Mouse (Mus musculus): Measurements from ENCODE around the gene Faf2.

Gene Faf2

GRCm38 (mm10) chr13:54680184-54680853 lies 58.7 kb downstream of the Faf2 start:
- no peak for DNase-seq (ENCODE audit: low read depth, low spot score)

- no peak for DNase-seq (ENCODE audit: low read depth, low spot score)
Measured at GRCm38 (mm10) chr13:54681291-54681690, 59.7 kb downstream of the Faf2 start.

GRCm38 (mm10) chr13:54683301-54683700 lies 61.7 kb downstream of the Faf2 start:
- DNase-seq (ENCODE audit: low read depth, low spot score), result no peak

- DNase-seq (ENCODE audit: low read depth, low spot score), result no peak
Measured at GRCm38 (mm10) chr13:54684140-54684896, 62.7 kb downstream of the Faf2 start.

GRCm38 (mm10) chr13:54685174-54685573 lies 63.6 kb downstream of the Faf2 start:
- no peak for DNase-seq (ENCODE audit: low read depth, low spot score)

- no peak for DNase-seq (ENCODE audit: low read depth, low spot score)
Measured at GRCm38 (mm10) chr13:54686139-54687053, 64.8 kb downstream of the Faf2 start.

DNA sequence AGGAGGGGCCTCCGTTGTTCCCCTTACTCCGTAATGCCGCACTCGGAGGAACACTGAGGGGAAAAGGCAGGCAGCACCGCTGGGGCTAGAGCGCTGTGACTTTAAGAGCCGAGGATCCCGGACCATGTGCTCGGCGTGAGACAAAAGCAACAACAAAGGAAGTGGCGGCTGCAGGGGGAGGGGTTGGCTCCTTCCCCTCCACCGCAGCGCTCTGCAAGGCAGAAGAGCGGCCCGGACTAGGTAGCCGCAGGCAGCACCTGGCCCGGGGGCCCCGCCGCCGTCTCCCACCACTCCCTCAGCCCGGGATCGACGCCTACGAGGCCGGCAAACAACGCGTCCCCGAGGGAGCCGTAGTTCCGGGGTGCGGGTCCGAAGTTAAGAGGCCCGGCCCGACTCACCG lies 65.5 kb downstream of the Faf2 start:
- DNase-seq (ENCODE audit: low read depth, low spot score), result peak; percentile 67

DNA sequence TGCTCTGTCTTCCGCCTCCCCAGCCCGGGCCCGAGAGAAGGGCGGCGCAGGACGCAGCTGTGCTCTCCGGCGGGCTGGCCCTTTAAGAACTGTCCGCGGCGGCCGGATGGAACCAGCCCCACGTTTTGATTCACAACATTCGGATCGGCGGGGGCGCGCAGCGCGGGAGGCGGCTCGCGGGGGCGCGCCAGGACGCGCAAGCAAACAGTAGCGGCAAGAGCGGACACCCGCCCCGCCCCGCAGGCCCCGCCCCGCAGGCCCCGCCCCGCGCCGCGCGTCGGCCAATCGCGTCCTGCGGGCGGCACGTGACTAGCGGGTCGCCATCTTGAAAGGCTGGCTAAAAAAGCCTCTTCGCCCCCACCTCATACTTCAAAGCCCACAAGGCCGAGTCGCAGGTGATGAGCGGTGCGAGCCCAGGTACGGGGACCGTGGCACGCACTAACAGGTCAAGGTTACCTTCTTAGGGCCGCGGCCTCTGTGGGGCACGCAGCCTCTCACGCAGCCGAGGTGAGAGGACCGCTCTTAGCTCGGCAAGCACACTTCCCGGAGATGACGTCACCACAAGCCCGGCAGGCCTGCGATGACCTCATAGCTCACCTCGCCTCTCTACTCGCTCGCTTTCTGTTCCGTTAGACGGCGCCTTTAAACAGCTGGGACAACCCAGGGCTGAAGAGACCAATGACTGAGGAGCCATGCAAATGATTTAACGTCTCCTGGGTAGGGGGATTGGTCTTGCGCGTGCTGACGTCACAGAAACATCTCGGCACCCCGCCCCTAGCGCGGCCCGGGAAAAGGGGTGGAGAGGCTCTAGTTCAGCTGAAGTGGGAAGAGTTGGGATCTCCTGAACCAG lies 66.2 kb downstream of the Faf2 start:
- peak; percentile 93 for DNase-seq (ENCODE audit: low read depth, low spot score)

DNA sequence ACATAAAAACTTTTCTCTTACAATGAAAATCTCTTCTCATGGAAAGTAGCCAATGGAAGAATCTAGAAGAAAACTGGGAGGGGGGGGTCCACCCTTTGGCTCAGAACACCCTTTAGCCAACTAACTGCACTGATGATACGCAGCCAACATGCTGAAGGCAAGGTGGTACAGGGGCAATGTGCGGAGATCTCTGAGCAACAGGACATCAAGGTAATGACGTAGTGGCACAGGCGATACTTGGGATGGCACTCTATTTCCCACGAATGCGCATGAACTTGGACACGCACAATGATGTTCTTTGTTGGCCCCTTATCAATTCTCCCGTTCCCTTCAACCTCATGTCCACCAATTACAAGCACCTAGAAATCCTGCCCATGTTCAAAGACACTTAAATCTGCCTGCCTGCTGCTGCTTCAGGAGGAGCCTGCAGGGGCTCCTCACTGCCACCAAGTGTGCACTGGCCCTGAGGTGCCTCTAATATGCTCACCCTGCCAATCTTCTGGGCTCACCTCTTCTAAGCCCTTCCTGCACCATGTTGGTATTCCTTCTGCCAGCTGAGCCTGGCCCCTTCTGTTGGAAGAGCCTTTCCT lies 68.7 kb downstream of the Faf2 start:
- DNase-seq (ENCODE audit: low read depth, low spot score), result no peak

GRCm38 (mm10) chr13:54691737-54692136 lies 70.2 kb downstream of the Faf2 start:
- no peak for DNase-seq (ENCODE audit: low read depth, low spot score)

GRCm38 (mm10) chr13:54692711-54693557 lies 71.3 kb downstream of the Faf2 start:
- DNase-seq (ENCODE audit: low read depth, low spot score), result no peak

DNA sequence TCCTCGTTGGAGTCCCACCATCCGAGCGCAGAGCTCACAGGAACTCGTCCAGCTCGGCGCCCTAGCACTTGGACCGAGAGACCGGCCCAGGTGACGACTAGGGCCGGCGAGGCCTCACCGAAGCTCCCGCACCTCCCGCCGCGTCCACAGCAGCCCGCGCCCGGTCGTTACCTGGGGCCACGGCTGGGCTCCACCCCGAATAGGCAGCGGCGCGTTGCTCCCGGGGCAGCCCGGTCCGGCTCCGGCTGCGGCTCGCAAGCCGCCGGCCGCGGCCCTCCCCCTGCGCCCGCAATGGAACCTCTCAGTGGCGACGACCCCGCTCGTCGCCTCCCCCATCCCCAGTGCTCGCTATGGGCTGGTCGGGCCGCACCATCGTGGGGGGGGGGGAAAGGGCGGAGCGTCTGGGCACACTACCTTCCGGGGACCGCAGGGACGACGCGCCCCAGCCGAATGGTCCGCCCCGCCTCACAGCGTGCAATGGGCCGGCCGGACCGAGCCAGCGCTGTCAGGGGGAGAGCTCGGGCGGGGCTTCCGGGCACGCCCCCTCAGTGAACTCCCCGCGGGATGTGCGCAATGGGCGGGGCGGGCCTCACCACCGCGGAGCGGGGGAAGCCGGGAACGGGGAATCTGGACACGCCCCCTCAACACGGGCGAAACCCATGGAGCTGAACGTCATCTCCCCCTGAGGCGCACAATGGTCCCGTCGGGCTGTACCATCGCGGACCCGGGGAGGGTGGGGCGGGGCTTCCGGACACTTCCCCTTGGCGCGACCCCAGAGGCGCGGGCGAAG lies 72.2 kb downstream of the Faf2 start, which contains the start of gene Rnf44:
Rnf44 (minus strand) TSS at position 350 of the 790 bp plus-strand sequence.
- peak; percentile 99 for DNase-seq (ENCODE audit: low read depth, low spot score)

DNA sequence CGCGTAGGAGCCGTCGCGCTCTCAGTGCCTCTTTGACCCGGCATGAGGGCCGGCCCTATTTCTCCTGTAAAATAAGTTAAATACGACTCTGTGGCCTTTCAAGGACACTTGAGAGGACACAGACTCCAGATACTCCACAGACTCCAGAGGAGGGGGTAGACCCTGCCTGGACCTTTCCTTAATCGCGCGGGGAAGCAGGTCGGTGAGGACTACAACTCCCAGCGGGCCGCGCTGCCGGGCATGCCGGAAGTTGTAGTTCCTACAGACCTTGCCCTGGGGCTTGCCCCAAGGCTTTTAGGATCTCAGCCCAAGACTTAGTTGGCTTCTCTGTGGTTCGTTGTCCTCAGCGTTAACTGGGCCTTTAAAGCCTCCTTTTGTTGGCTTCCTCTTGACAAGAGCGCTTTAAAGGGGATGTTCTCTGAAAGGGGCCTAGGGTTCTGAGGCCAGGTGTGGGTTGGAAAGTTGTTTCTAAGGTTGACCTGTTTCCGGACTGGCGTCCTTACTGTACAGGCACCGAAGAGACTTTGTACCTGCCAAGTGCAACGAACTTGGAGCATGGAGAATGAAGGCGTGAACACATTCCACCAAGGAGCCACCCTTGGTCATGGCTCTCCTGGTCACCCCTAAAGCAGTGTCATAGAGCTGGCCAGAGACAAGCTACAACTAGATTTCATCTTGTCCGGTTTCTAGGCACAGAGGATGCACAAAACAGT lies 72.9 kb downstream of the Faf2 start:
- no peak for DNase-seq (ENCODE audit: low read depth, low spot score)

DNA sequence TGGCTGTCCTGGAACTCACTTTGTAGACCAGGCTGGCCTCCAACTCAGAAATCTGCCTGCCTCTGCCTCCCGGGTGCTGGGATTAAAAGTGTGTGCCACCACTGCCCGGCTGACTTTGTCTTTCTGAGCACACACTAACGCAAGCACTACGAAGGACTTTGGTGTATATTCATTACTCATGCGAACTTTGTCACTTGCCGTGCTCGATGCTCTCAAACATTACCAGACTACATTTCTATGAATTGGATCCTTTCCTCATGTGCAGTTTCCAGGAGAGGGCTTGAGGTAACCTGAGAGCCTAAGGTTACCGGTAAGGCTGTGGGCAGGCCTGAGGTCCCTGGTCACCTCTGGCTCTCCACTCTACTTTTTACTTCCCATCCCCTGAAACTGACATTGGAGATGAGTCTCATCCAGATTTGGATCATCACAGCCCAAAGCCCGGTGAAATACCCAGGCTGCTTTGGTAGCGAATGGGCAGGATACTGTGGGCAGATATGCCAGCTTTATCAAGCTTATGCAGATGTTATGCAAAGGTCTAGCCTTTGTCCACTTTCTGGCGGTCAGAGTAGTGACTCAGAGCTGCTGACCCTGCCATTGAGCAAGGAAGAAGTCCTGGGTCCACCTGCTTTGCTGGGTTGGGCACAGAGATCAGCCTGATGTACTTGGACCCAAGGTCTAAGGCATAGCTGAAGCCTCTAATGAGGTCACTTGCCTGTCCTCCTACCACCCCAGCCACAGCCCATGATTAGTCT lies 74.1 kb downstream of the Faf2 start:
- DNase-seq (ENCODE audit: low read depth, low spot score), result no peak

DNA sequence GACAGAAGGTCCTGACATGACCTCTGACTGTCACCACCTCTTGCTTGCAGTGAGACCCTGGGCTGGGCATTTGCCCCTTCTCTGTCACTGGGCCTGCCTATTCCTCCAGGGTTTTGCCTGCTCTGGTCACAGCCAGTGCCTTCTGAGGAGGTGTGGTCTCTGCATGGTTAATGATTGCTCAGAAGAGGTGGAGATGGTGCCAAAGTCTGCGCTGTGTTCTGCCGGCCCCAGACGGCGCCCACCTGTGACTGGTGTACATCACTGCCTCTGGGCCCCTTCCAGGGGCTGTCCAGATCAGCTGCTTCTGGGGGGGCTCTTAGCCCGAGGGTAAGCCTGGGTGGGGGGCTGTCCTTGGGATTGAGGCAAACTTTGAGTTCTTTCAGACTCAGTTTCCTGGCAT lies 79.7 kb downstream of the Faf2 start, which contains the start of gene Cdhr2:
Cdhr2 (plus strand) TSS at position 219 of the 400 bp plus-strand sequence.
- no peak for DNase-seq (ENCODE audit: low read depth, low spot score)

GRCm38 (mm10) chr13:54702507-54702906 lies 80.9 kb downstream of the Faf2 start:
- DNase-seq (ENCODE audit: low read depth, low spot score), result no peak

- no peak for DNase-seq (ENCODE audit: low read depth, low spot score)
Measured at GRCm38 (mm10) chr13:54704890-54705289, 83.3 kb downstream of the Faf2 start.

Measured in brain, embryonic 18.5 days (tissue).